ENCODE assay signal across 15 mouse cellular contexts in genomic region chr10:13984233-13984632, GRCm38 (mm10). TPM values are rescaled to one million over a fixed set of nuclear protein-coding genes. Genes with fewer than 3 reads are reported as not detected.
DNase-seq lines count a peak whose midpoint lies in the region; ATAC-seq and TF ChIP-seq lines count a peak whose summit lies in the region.
"Had no signal": no experiment of that assay in that cellular context is flagged by ENCODE, and none has a peak within 500 bp of the region (broad histone marks: within the 10 kb centered on the region; RNA-seq: fewer than 3 reads in every experiment).

No protein-coding gene starts in this region.

- H3K27ac ChIP-seq in heart, adult 2 months: peak overlapping the region; percentile 97
- peak overlapping the region; percentile 86; the same call in 1 of the 2 replicates for H3K27ac ChIP-seq in kidney, postnatal 0 days
- peak overlapping the region; percentile 97 for H3K27ac ChIP-seq in lung, postnatal 0 days (ENCODE audit: low read length)
- no peak overlapping the region for H3K27ac ChIP-seq in forebrain, embryonic 16.5 days (ENCODE audit: low read length)
- H3K27ac ChIP-seq: limb, embryonic 10.5 days had no signal

- no peaks in the 10 kb centered on the region for H3K9me3 ChIP-seq in kidney, postnatal 0 days (replicated peaks; ENCODE audit: low read length)
- H3K9me3 ChIP-seq in lung, postnatal 0 days (ENCODE audit: low read length): no peaks in the 10 kb centered on the region
- H3K9me3 ChIP-seq in forebrain, embryonic 16.5 days (ENCODE audit: control insufficient read depth, low read length): no peaks in the 10 kb centered on the region
- H3K9me3 ChIP-seq: G1E; limb, embryonic 10.5 days; neural tube, embryonic 15.5 days had no signal

- no peak for TF ChIP-seq EP300 in heart, adult 2 months (IDR thresholded peaks at IDR 0.05; ENCODE audit: insufficient read depth, low read depth, low read length)
- peak; percentile 75 for TF ChIP-seq EP300 in lung, postnatal 0 days (IDR thresholded peaks at IDR 0.05)

- peaks cover 22% of the 10 kb centered on the region for H3K36me3 ChIP-seq in heart, adult 2 months (ENCODE audit: control insufficient read depth, insufficient read depth, low read length)
- H3K36me3 ChIP-seq in kidney, postnatal 0 days (ENCODE audit: insufficient read depth, low read length): no peaks in the 10 kb centered on the region
- no peaks in the 10 kb centered on the region for H3K36me3 ChIP-seq in lung, postnatal 0 days (ENCODE audit: insufficient read depth, low read length)
- H3K36me3 ChIP-seq in forebrain, embryonic 16.5 days (ENCODE audit: control insufficient read depth, insufficient read depth): no peaks in the 10 kb centered on the region
- H3K36me3 ChIP-seq: G1E; limb, embryonic 10.5 days; neural tube, embryonic 15.5 days had no signal

- TF ChIP-seq CTCF in heart, adult 2 months (IDR thresholded peaks at IDR 0.05): no peak
- no peak for TF ChIP-seq CTCF in kidney, postnatal 0 days (IDR thresholded peaks at IDR 0.05; ENCODE audit: low read depth)
- no peak for TF ChIP-seq CTCF in lung, postnatal 0 days (IDR thresholded peaks at IDR 0.05)

- no peak for ATAC-seq in kidney, postnatal 0 days (replicated peaks; ENCODE audit: low FRiP score, low read depth)
- peak; percentile 73 for ATAC-seq in lung, postnatal 0 days
- ATAC-seq in forebrain, embryonic 16.5 days: no peak
- ATAC-seq: hindbrain, postnatal 0 days had no signal

- TF ChIP-seq POLR2A in heart, adult 2 months (IDR thresholded peaks at IDR 0.05; ENCODE audit: insufficient read depth, low read depth, low read length): no peak

- peaks cover 13% of the 10 kb centered on the region for H3K4me1 ChIP-seq in heart, adult 2 months (ENCODE audit: control insufficient read depth, insufficient read depth, low read length)
- H3K4me1 ChIP-seq in kidney, postnatal 0 days (replicated peaks; ENCODE audit: insufficient read depth, low read length): 0 out of 2 replicates have a peak, but pooled peaks cover 3% of the 10 kb centered on the region
- H3K4me1 ChIP-seq in lung, postnatal 0 days (ENCODE audit: insufficient read depth, low read depth, low read length): peaks cover 2% of the 10 kb centered on the region; the same call in 1 of the 2 replicates
- H3K4me1 ChIP-seq in forebrain, embryonic 16.5 days (replicated peaks; ENCODE audit: control insufficient read depth, insufficient read depth, low read length): peaks cover 10% of the 10 kb centered on the region

- H3K4me3 ChIP-seq in heart, adult 2 months: no peak overlapping the region
- H3K4me3 ChIP-seq in kidney, postnatal 0 days (replicated peaks; ENCODE audit: low read depth, low read length): no peak overlapping the region
- no peak overlapping the region for H3K4me3 ChIP-seq in lung, postnatal 0 days (ENCODE audit: low read depth, low read length)
- no peak overlapping the region for H3K4me3 ChIP-seq in forebrain, embryonic 16.5 days (replicated peaks; ENCODE audit: low read length)
- H3K4me3 ChIP-seq: limb, embryonic 10.5 days; neural tube, embryonic 15.5 days had no signal

- no peak overlapping the region for H3K4me2 ChIP-seq in kidney, postnatal 0 days (ENCODE audit: low read length)
- H3K4me2 ChIP-seq in lung, postnatal 0 days (replicated peaks; ENCODE audit: low read depth, low read length): no peak overlapping the region
- H3K4me2 ChIP-seq in forebrain, embryonic 16.5 days (ENCODE audit: low read length): no peak overlapping the region

- H3K27me3 ChIP-seq in heart, adult 2 months (ENCODE audit: control insufficient read depth, insufficient read depth, low read length): no peaks in the 10 kb centered on the region
- no peaks in the 10 kb centered on the region for H3K27me3 ChIP-seq in kidney, postnatal 0 days (ENCODE audit: insufficient read depth, low read length)
- H3K27me3 ChIP-seq in lung, postnatal 0 days (replicated peaks; ENCODE audit: insufficient read depth, low read length): no peaks in the 10 kb centered on the region
- H3K27me3 ChIP-seq in forebrain, embryonic 16.5 days (replicated peaks; ENCODE audit: control insufficient read depth, insufficient read depth, low read length): no peaks in the 10 kb centered on the region
- H3K27me3 ChIP-seq: neural tube, embryonic 15.5 days had no signal

- peaks cover 10% of the 10 kb centered on the region for H3K79me2 ChIP-seq in heart, adult 2 months (replicated peaks; ENCODE audit: control insufficient read depth, insufficient read depth, low read length)

- H3K9ac ChIP-seq in heart, adult 2 months (ENCODE audit: low read depth, low read length): no peak overlapping the region
- no peak overlapping the region for H3K9ac ChIP-seq in kidney, postnatal 0 days (ENCODE audit: low read depth, low read length)
- no peak overlapping the region for H3K9ac ChIP-seq in lung, postnatal 0 days (replicated peaks; ENCODE audit: low read depth)
- H3K9ac ChIP-seq in forebrain, embryonic 16.5 days (replicated peaks; ENCODE audit: low read depth, low read length): no peak overlapping the region
- H3K9ac ChIP-seq: neural tube, embryonic 15.5 days had no signal

- no peak for DNase-seq in heart, adult 2 months
- no peak for DNase-seq in heart, postnatal 4 days
- no peak for DNase-seq in kidney, postnatal 0 days (ENCODE audit: low spot score)
- no peak for DNase-seq in kidney, adult 8-10 months
- peak; percentile 34 for DNase-seq in 416B (ENCODE audit: low read depth)
- peak; percentile 82 for DNase-seq in lung, postnatal 0 days (ENCODE audit: low spot score)
- DNase-seq in yolk sac, embryonic 10.5 days (ENCODE audit: low spot score): no peak
- DNase-seq: cerebellum, postnatal 14 days; gastrocnemius, postnatal 36 days; right cerebral cortex, adult 18-20 months had no signal

- intact Hi-C loops in heart, adult 2 months (cut with DNase I): no loop called here

RNA-seq across cellular contexts. Expression of gene Hivep2, which starts 18.4 kb away (rescaled TPM):
- 10 to 100 TPM; 20.9 to 22.6 TPM for total RNA-seq in heart, adult 2 months (2021)
- 5.3 and 10.3 TPM in 2 replicates for polyA plus RNA-seq in heart, adult 2 months (2012; rRNA removed)
- total RNA-seq in heart, postnatal 4 days (2021): 10 to 100 TPM; 28.9 to 30.1 TPM
- polyA plus RNA-seq in kidney, postnatal 0 days (2015; fragmentation: Nextera tagmentation; extraction: Ambion mirVana): 3.4 and 4.2 TPM in 2 replicates
- polyA plus RNA-seq in lung, postnatal 0 days (2015; fragmentation: Nextera tagmentation; extraction: Ambion mirVana): 4.5 and 6.2 TPM in 2 replicates
- polyA plus RNA-seq in forebrain, embryonic 16.5 days (2015; fragmentation: Nextera tagmentation; extraction: Ambion mirVana): 31.0 and 36.3 TPM in 2 replicates
- polyA plus RNA-seq: G1E had no signal

Comparison
In these comparisons a context has a peak if more than half of its experiments do, and no peak if none do; other contexts are left out.
1. DNase-seq: peak in 416B (single experiment) and lung, postnatal 0 days (single experiment); none in heart, adult 2 months (0 of 2), heart, postnatal 4 days (single experiment), kidney, postnatal 0 days (single experiment), kidney, adult 8-10 months (0 of 2) and yolk sac, embryonic 10.5 days (single experiment).